Mouse (Mus musculus): ENCODE results near the gene Dram2. TPM values are rescaled to one million over a fixed set of nuclear protein-coding genes. Genes with fewer than 3 reads are reported as not detected.

Gene Dram2
- polyA plus RNA-seq, 1 experiment from 2014 or later = 73.8 TPM

- Histone ChIP-seq H3K27ac (ENCODE audit: low read length) (no peak overlapping the region), H3K4me3 (ENCODE audit: low read length) (no peak overlapping the region), H3K4me1 (ENCODE audit: control insufficient read depth, insufficient read depth, low read length) (peaks cover 10% of the 10 kb centered on the region), H3K36me3 (ENCODE audit: control insufficient read depth, insufficient read depth) (no peaks in the 10 kb centered on the region), H3K27me3 (ENCODE audit: control insufficient read depth, insufficient read depth, low read length) (no peaks in the 10 kb centered on the region), H3K9ac (ENCODE audit: low read length) (no peak overlapping the region), H3K4me2 (ENCODE audit: low read depth, low read length) (no peak overlapping the region), H3K9me3 (replicated peaks; ENCODE audit: control insufficient read depth, low read length) (no peaks in the 10 kb centered on the region)
- 79% methylated on average over 8 of the region's 8 CpGs for WGBS
- no peak for ATAC-seq (replicated peaks; ENCODE audit: extremely low read depth, insufficient read depth, low FRiP score)
Measured at GRCm38 (mm10) chr3:106544721-106545316, 2.8 kb upstream of the Dram2 start.

DNA sequence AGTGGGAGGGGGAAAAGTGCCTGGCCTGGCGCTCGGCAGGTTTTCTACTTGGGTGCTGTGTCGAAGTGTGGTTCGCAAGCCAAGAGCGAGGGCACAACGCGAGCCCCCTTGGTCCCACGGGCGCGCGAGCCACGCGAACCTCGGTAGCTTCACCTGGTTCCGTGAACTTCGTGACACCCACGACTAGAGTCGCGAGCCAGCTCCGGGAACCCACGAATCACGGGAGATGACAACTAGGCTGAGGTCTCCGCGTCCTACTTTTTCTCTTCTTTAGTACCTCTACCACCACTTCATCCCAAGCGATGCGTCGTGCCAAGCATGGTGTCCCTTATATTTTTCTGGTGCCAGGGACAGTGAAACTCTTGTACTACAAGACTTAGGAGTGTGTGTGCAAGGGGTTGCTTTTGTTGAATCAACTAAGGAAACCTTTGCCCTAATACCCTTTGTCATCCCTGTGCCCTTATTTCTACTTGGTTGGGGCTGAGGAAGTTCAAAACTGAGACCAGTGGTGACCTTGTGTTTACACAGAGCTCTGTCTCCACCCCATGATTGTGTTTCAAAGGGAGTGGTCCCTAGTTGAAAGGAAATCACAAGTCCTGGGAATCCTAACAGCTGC, 434 bp downstream of the Dram2 start:
- WGBS = under 1% methylated on average over 27 of the region's 27 CpGs
- peak overlapping the region; percentile 72 for H3K4me2 ChIP-seq (ENCODE audit: low read depth, low read length)
- peak; percentile 37 for ATAC-seq (replicated peaks; ENCODE audit: extremely low read depth, insufficient read depth, low FRiP score)

GRCm38 (mm10) chr3:106548971-106549370, 1.4 kb downstream of the Dram2 start:
- peak overlapping the region; percentile 32 for H3K4me3 ChIP-seq (ENCODE audit: low read length)
- H3K27me3 ChIP-seq (ENCODE audit: control insufficient read depth, insufficient read depth, low read length) = no peaks in the 10 kb centered on the region
- no peak for ATAC-seq (replicated peaks; ENCODE audit: extremely low read depth, insufficient read depth, low FRiP score)
- peaks cover 10% of the 10 kb centered on the region for H3K4me1 ChIP-seq (ENCODE audit: control insufficient read depth, insufficient read depth, low read length)
- H3K9me3 ChIP-seq (replicated peaks; ENCODE audit: control insufficient read depth, low read length) = no peaks in the 10 kb centered on the region
- H3K9ac ChIP-seq (ENCODE audit: low read length) = peak overlapping the region; percentile 57
- H3K27ac ChIP-seq (ENCODE audit: low read length) = no peak overlapping the region
- 30% methylated on average over 3 of the region's 3 CpGs for WGBS
- peak overlapping the region; percentile 72 for H3K4me2 ChIP-seq (ENCODE audit: low read depth, low read length)
- H3K36me3 ChIP-seq (ENCODE audit: control insufficient read depth, insufficient read depth) = peaks cover 7% of the 10 kb centered on the region; the same call in 1 of the 2 replicates

More for the DNA sequence above, 434 bp downstream of the Dram2 start:
- Histone ChIP-seq H3K27ac (ENCODE audit: low read length) (peak overlapping the region; percentile 95), H3K4me1 (ENCODE audit: control insufficient read depth, insufficient read depth, low read length) (peaks cover 10% of the 10 kb centered on the region), H3K36me3 (ENCODE audit: control insufficient read depth, insufficient read depth) (no peaks in the 10 kb centered on the region), H3K27me3 (ENCODE audit: control insufficient read depth, insufficient read depth, low read length) (no peaks in the 10 kb centered on the region), H3K9me3 (replicated peaks; ENCODE audit: control insufficient read depth, low read length) (no peaks in the 10 kb centered on the region), H3K4me3 (ENCODE audit: low read length) (peak overlapping the region; percentile 71), H3K9ac (ENCODE audit: low read length) (peak overlapping the region; percentile 92)

DNA sequence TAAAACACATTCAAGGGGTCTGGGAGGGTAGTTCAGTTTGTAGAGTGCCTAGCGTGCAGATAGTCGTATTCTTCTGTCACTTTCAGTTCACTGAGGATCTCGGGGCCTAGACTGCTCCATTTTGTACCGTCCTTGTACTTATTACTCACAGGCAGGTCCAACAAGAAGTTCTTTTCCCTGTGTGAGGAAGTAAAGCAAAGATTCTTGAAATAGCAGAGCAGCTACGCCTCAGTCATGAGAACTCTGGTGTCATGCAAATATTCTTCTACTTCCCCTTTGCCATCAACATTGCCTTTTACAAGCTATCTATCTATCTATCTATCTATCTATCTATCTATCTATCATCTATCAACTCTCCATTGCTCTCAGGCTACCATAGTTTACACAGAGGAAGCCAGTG, 5.8 kb downstream of the Dram2 start:
- Histone ChIP-seq H3K27ac (ENCODE audit: low read length) (no peak overlapping the region), H3K27me3 (ENCODE audit: control insufficient read depth, insufficient read depth, low read length) (no peaks in the 10 kb centered on the region), H3K9me3 (replicated peaks; ENCODE audit: control insufficient read depth, low read length) (no peaks in the 10 kb centered on the region), H3K9ac (ENCODE audit: low read length) (no peak overlapping the region), H3K36me3 (ENCODE audit: control insufficient read depth, insufficient read depth) (peaks cover 27% of the 10 kb centered on the region), H3K4me1 (ENCODE audit: control insufficient read depth, insufficient read depth, low read length) (peaks cover 2% of the 10 kb centered on the region), H3K4me2 (ENCODE audit: low read depth, low read length) (no peak overlapping the region), H3K4me3 (ENCODE audit: low read length) (no peak overlapping the region)
- WGBS = 83% methylated on average over 5 of the region's 5 CpGs
- no peak for ATAC-seq (replicated peaks; ENCODE audit: extremely low read depth, insufficient read depth, low FRiP score)

DNA sequence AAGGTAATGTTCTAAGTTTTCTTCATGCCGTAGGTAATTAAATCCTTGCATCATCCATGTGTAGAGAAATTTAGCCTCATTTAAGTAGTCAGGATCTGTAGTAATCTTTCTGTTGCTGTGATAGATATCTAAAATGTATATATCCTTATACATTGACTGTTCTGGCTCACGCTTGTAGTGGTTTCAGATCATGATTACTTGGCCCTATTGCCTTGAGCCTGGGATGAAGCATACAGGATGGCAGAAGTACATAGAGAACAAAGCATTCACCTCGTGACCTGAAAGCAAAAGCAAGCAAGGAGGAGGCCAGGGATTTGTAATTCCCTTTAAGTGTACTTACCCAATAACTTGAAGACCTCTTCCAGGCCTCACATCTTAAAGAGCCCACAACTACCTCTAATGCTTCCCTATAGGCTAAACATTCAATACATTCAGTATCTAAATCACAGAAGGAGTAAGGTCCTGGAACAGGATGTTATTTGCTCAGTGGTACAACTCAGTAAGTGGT, 8.2 kb downstream of the Dram2 start:
- no peak overlapping the region for H3K4me3 ChIP-seq (ENCODE audit: low read length)
- H3K4me1 ChIP-seq (ENCODE audit: control insufficient read depth, insufficient read depth, low read length) = no peaks in the 10 kb centered on the region; the same call in 1 of the 2 replicates
- ATAC-seq (replicated peaks; ENCODE audit: extremely low read depth, insufficient read depth, low FRiP score) = no peak
- H3K4me2 ChIP-seq (ENCODE audit: low read depth, low read length) = no peak overlapping the region
- H3K9ac ChIP-seq (ENCODE audit: low read length) = no peak overlapping the region
- no peaks in the 10 kb centered on the region for H3K27me3 ChIP-seq (ENCODE audit: control insufficient read depth, insufficient read depth, low read length)
- peaks cover 29% of the 10 kb centered on the region for H3K36me3 ChIP-seq (ENCODE audit: control insufficient read depth, insufficient read depth)
- H3K9me3 ChIP-seq (replicated peaks; ENCODE audit: control insufficient read depth, low read length) = no peaks in the 10 kb centered on the region
- no peak overlapping the region for H3K27ac ChIP-seq (ENCODE audit: low read length)
- WGBS = 85% methylated on average over 3 of the region's 3 CpGs

DNA sequence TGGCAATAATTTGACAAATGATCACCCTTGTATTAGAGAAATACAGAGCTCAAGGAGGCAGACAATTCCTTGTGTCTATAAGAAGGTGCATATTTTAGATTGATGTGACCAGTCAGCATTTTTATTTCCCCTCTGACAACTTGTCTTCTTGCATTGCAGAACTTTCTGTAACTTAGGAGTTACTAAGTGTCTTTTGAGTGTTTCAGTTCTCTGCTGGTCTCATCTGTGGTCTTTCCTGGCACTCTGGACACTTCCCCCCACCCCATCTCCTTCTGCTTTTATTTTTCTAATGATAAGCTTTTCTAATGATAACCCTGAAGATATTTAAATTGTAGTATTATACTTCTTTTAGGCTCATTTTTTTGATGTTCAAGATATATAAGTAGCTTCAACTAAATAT, 10.7 kb downstream of the Dram2 start:
- Histone ChIP-seq H3K9me3 (replicated peaks; ENCODE audit: control insufficient read depth, low read length) (no peaks in the 10 kb centered on the region), H3K27ac (ENCODE audit: low read length) (no peak overlapping the region), H3K4me2 (ENCODE audit: low read depth, low read length) (no peak overlapping the region), H3K4me3 (ENCODE audit: low read length) (no peak overlapping the region), H3K27me3 (ENCODE audit: control insufficient read depth, insufficient read depth, low read length) (no peaks in the 10 kb centered on the region), H3K4me1 (ENCODE audit: control insufficient read depth, insufficient read depth, low read length) (no peaks in the 10 kb centered on the region), H3K9ac (ENCODE audit: low read length) (no peak overlapping the region), H3K36me3 (ENCODE audit: control insufficient read depth, insufficient read depth) (peaks cover 32% of the 10 kb centered on the region)
- no peak for ATAC-seq (replicated peaks; ENCODE audit: extremely low read depth, insufficient read depth, low FRiP score)

DNA sequence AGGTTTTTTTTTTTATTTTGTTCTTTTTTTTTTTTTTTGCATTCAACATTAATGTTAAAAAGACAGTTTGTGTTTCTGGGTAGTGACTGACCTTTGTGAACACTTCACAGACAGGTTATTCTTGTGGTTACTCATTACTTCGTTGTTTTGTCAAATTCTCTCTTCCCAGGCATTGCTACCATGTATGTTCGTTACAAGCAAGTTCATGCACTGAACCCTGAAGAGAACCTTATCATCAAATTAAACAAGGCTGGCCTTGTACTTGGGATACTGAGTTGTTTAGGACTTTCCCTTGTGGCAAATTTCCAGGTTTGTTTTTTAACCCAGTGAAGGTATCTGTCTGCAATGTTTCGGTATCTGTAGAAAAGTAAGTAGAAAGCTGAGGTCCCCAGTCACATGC, 18.3 kb downstream of the Dram2 start:
- ATAC-seq (replicated peaks; ENCODE audit: extremely low read depth, insufficient read depth, low FRiP score) = no peak
- Histone ChIP-seq H3K9me3 (replicated peaks; ENCODE audit: control insufficient read depth, low read length) (no peaks in the 10 kb centered on the region), H3K4me3 (ENCODE audit: low read length) (no peak overlapping the region), H3K27ac (ENCODE audit: low read length) (no peak overlapping the region), H3K4me1 (ENCODE audit: control insufficient read depth, insufficient read depth, low read length) (no peaks in the 10 kb centered on the region), H3K4me2 (ENCODE audit: low read depth, low read length) (no peak overlapping the region), H3K27me3 (ENCODE audit: control insufficient read depth, insufficient read depth, low read length) (no peaks in the 10 kb centered on the region), H3K36me3 (ENCODE audit: control insufficient read depth, insufficient read depth) (peaks cover 16% of the 10 kb centered on the region), H3K9ac (ENCODE audit: low read length) (no peak overlapping the region)
- WGBS = 88% methylated on average over 3 of the region's 3 CpGs

- Histone ChIP-seq H3K36me3 (ENCODE audit: control insufficient read depth, insufficient read depth) (peaks cover 12% of the 10 kb centered on the region), H3K4me2 (ENCODE audit: low read depth, low read length) (no peak overlapping the region), H3K4me3 (ENCODE audit: low read length) (no peak overlapping the region), H3K9me3 (replicated peaks; ENCODE audit: control insufficient read depth, low read length) (no peaks in the 10 kb centered on the region), H3K4me1 (ENCODE audit: control insufficient read depth, insufficient read depth, low read length) (no peaks in the 10 kb centered on the region), H3K27me3 (ENCODE audit: control insufficient read depth, insufficient read depth, low read length) (no peaks in the 10 kb centered on the region), H3K27ac (ENCODE audit: low read length) (no peak overlapping the region), H3K9ac (ENCODE audit: low read length) (no peak overlapping the region)
- 78% methylated on average over 3 of the region's 3 CpGs for WGBS
- no peak for ATAC-seq (replicated peaks; ENCODE audit: extremely low read depth, insufficient read depth, low FRiP score)
Measured at GRCm38 (mm10) chr3:106573191-106573590, 25.6 kb downstream of the Dram2 start.

- WGBS = 97% methylated on average over 2 of the region's 2 CpGs
- H3K9ac ChIP-seq (ENCODE audit: low read length) = no peak overlapping the region
- H3K27ac ChIP-seq (ENCODE audit: low read length) = no peak overlapping the region
- no peaks in the 10 kb centered on the region for H3K9me3 ChIP-seq (replicated peaks; ENCODE audit: control insufficient read depth, low read length)
- no peaks in the 10 kb centered on the region for H3K27me3 ChIP-seq (ENCODE audit: control insufficient read depth, insufficient read depth, low read length)
- no peak overlapping the region for H3K4me2 ChIP-seq (ENCODE audit: low read depth, low read length)
- H3K4me3 ChIP-seq (ENCODE audit: low read length) = no peak overlapping the region
- H3K4me1 ChIP-seq (ENCODE audit: control insufficient read depth, insufficient read depth, low read length) = no peaks in the 10 kb centered on the region
- H3K36me3 ChIP-seq (ENCODE audit: control insufficient read depth, insufficient read depth) = peaks cover 2% of the 10 kb centered on the region; the same call in 1 of the 2 replicates
- ATAC-seq (replicated peaks; ENCODE audit: extremely low read depth, insufficient read depth, low FRiP score) = no peak
Measured at GRCm38 (mm10) chr3:106579296-106579695, 31.7 kb downstream of the Dram2 start.
